Mouse (Mus musculus): ENCODE data around the gene Dtl. TPM values are rescaled to one million over a fixed set of nuclear protein-coding genes. Genes with fewer than 3 reads are reported as not detected.

The Dtl gene
- polyA plus RNA-seq, 1 experiment from 2014 or later, result 53.4 TPM

DNA sequence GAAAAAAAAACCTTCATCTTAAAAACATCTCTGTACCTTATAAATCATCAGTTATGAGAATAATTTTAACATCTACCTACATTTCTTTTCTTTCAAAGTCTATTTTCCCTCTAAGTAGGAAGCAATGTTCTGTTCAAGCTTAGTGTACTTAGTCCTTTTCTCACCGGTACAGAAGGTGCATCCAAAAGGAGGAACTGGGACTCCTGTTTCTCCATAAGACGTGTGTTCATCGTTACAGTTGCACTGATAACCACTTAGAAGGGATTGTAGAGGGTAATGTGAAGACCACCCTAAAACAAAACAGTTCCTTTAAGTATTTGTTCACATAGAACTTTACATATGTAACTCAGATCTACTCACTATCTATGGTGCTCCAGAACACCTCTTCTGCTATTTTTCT lies 4.9 kb downstream of the Dtl start:
- DNase-seq (ENCODE audit: low spot score) (no peak), ATAC-seq (ENCODE audit: low FRiP score) (no peak)
- Histone ChIP-seq H3K27ac (ENCODE audit: low read depth, low read length) (no peak overlapping the region), H3K4me1 (replicated peaks; ENCODE audit: control insufficient read depth, insufficient read depth, low read length) (no peaks in the 10 kb centered on the region; the same call in 1 of the 2 replicates), H3K27me3 (ENCODE audit: control insufficient read depth, insufficient read depth, low read length) (no peaks in the 10 kb centered on the region), H3K9ac (ENCODE audit: low read depth, low read length) (no peak overlapping the region), H3K9me3 (ENCODE audit: control insufficient read depth, low read length) (no peaks in the 10 kb centered on the region), H3K4me3 (ENCODE audit: low read depth, low read length) (no peak overlapping the region), H3K4me2 (replicated peaks; ENCODE audit: low read depth, low read length) (no peak overlapping the region), H3K36me3 (ENCODE audit: control insufficient read depth, insufficient read depth, low read length) (no peaks in the 10 kb centered on the region)
- 96% methylated on average over 3 of the region's 3 CpGs for WGBS

DNA sequence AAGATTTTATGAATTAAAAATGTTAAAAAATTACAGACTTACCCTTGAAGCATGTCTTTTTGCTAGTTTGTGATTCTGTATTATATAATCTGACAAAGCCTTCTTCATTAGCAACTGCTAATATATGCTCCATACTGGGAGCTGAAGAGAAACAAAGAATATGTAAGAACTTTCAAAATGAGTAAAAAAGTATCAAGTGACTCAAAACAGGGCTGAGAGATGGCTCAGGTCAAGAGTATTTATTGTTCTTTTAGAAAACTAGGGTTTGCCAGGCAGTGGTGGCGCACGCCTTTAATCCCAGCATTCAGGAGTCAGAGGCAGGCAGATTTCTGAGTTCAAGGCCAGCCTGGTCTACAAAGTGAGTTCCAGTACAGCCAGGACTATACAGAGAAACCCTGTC lies 5.7 kb downstream of the Dtl start:
- H3K4me1 ChIP-seq (replicated peaks; ENCODE audit: control insufficient read depth, insufficient read depth, low read length), result no peaks in the 10 kb centered on the region; the same call in 1 of the 2 replicates
- 93% methylated on average over 2 of the region's 2 CpGs for WGBS
- no peak overlapping the region for H3K9ac ChIP-seq (ENCODE audit: low read depth, low read length)
- ATAC-seq (ENCODE audit: low FRiP score) (no peak), DNase-seq (ENCODE audit: low spot score) (no peak)
- no peaks in the 10 kb centered on the region for H3K36me3 ChIP-seq (ENCODE audit: control insufficient read depth, insufficient read depth, low read length)
- no peak overlapping the region for H3K27ac ChIP-seq (ENCODE audit: low read depth, low read length)
- H3K9me3 ChIP-seq (ENCODE audit: control insufficient read depth, low read length), result no peaks in the 10 kb centered on the region
- H3K4me3 ChIP-seq (ENCODE audit: low read depth, low read length), result no peak overlapping the region
- no peaks in the 10 kb centered on the region for H3K27me3 ChIP-seq (ENCODE audit: control insufficient read depth, insufficient read depth, low read length)
- H3K4me2 ChIP-seq (replicated peaks; ENCODE audit: low read depth, low read length), result no peak overlapping the region

DNA sequence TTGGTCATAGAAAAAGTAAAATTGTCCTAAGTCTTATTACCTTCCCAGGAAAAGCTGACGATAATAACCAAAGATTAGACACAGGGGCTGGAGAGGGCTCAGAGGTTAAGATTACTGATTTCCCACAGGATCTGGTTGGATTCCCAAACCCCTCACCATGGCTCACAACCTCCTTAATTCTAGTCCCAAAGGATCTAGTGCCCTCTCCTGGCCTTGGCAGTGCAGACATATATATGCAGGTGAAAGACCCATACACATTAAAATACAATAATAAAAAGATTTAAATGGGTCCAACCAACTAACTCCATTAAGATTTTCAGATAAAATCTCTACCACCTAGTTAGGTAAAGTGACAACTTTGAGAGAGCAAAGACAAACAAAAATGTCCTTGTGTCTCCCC lies 7.5 kb downstream of the Dtl start:
- no peak overlapping the region for H3K9ac ChIP-seq (ENCODE audit: low read depth, low read length)
- H3K4me2 ChIP-seq (replicated peaks; ENCODE audit: low read depth, low read length), result no peak overlapping the region
- no peaks in the 10 kb centered on the region for H3K9me3 ChIP-seq (ENCODE audit: control insufficient read depth, low read length)
- no peak overlapping the region for H3K27ac ChIP-seq (ENCODE audit: low read depth, low read length)
- no peak for ATAC-seq (ENCODE audit: low FRiP score)
- H3K36me3 ChIP-seq (ENCODE audit: control insufficient read depth, insufficient read depth, low read length), result no peaks in the 10 kb centered on the region
- H3K27me3 ChIP-seq (ENCODE audit: control insufficient read depth, insufficient read depth, low read length), result no peaks in the 10 kb centered on the region
- no peak overlapping the region for H3K4me3 ChIP-seq (ENCODE audit: low read depth, low read length)
- DNase-seq (ENCODE audit: low spot score), result no peak
- no peaks in the 10 kb centered on the region for H3K4me1 ChIP-seq (replicated peaks; ENCODE audit: control insufficient read depth, insufficient read depth, low read length)
- WGBS, result 88% methylated on average over 1 of the region's 1 CpGs

DNA sequence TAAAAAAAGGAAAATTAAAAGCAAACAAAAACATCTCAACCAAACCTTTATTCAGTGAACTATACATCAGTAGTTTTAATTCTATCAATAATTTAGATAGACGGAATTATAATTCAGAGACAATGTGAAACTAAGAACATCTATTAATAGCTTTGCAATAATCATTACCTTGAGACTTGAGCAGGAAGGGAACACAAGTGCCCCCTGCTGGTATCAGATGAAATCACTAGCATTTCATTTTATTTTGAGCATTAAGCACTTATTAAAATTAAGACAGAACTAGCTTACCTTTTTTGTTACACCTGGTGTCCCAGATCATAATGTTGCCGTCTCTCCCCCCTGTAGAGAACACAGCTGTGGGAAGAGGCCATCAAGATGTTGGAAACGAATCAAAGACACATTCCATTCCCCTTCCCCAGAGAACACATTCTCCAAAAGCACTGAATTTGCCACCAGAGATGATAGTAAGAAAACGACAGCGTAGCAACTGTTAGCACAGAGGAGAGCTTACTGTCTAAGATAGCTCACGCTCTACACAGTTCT lies 12.4 kb downstream of the Dtl start:
- Histone ChIP-seq H3K27ac (ENCODE audit: low read depth, low read length) (no peak overlapping the region), H3K9ac (ENCODE audit: low read depth, low read length) (no peak overlapping the region), H3K36me3 (ENCODE audit: control insufficient read depth, insufficient read depth, low read length) (no peaks in the 10 kb centered on the region), H3K27me3 (ENCODE audit: control insufficient read depth, insufficient read depth, low read length) (no peaks in the 10 kb centered on the region), H3K4me1 (replicated peaks; ENCODE audit: control insufficient read depth, insufficient read depth, low read length) (no peaks in the 10 kb centered on the region), H3K4me3 (ENCODE audit: low read depth, low read length) (no peak overlapping the region), H3K9me3 (ENCODE audit: control insufficient read depth, low read length) (no peaks in the 10 kb centered on the region), H3K4me2 (replicated peaks; ENCODE audit: low read depth, low read length) (no peak overlapping the region)
- DNase-seq (ENCODE audit: low spot score) (peak; percentile 58), ATAC-seq (ENCODE audit: low FRiP score) (no peak)
- 78% methylated on average over 6 of the region's 6 CpGs for WGBS

DNA sequence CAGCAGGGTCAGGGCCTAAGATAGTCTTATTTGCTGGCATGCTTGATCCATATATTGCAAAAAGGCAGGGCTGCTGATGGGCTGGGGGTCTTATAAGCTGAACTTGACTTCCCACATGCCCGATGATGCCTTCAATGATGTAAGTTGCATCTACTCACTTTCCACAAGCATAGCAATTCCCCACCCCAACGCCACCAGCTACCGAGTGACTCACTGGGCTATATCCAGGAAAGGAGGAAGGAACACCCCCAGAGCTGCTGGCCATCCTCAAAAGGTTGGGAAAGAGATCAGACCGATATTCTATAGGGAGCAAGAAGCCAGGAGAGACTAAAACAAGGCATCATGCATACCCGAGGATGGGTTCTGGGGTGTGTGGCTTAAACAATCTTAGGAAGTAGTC lies 15.6 kb downstream of the Dtl start:
- Histone ChIP-seq H3K4me2 (replicated peaks; ENCODE audit: low read depth, low read length) (no peak overlapping the region), H3K27ac (ENCODE audit: low read depth, low read length) (no peak overlapping the region), H3K27me3 (ENCODE audit: control insufficient read depth, insufficient read depth, low read length) (no peaks in the 10 kb centered on the region), H3K4me3 (ENCODE audit: low read depth, low read length) (no peak overlapping the region), H3K4me1 (replicated peaks; ENCODE audit: control insufficient read depth, insufficient read depth, low read length) (no peaks in the 10 kb centered on the region), H3K36me3 (ENCODE audit: control insufficient read depth, insufficient read depth, low read length) (0 out of 2 replicates have a peak, but pooled peaks cover 2% of the 10 kb centered on the region), H3K9ac (ENCODE audit: low read depth, low read length) (no peak overlapping the region), H3K9me3 (ENCODE audit: control insufficient read depth, low read length) (no peaks in the 10 kb centered on the region)
- no peak for ATAC-seq (ENCODE audit: low FRiP score)
- no peak for DNase-seq (ENCODE audit: low spot score)
- 93% methylated on average over 5 of the region's 5 CpGs for WGBS

DNA sequence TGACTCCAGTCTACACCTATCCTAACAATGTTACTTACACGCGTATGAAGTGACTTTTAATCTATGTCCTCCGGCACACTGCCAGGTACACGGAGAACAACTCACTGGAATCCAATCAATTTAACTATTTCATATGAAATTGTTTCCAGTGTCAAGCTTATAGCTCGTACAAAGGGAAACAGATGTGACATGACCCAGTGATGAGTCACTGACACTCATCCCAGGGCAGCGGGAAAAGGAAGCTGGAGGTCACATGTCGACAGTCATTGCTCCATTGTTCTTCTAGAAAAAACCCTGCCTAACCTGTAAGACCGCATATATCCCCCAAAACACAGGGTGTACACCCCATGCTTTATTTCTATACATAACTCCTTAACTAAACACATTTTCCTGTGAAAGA lies 18.2 kb downstream of the Dtl start:
- ATAC-seq (ENCODE audit: low FRiP score), result no peak
- 90% methylated on average over 8 of the region's 8 CpGs for WGBS
- Histone ChIP-seq H3K4me2 (replicated peaks; ENCODE audit: low read depth, low read length) (no peak overlapping the region), H3K4me3 (ENCODE audit: low read depth, low read length) (no peak overlapping the region), H3K9me3 (ENCODE audit: control insufficient read depth, low read length) (no peaks in the 10 kb centered on the region), H3K36me3 (ENCODE audit: control insufficient read depth, insufficient read depth, low read length) (0 out of 2 replicates have a peak, but pooled peaks cover 2% of the 10 kb centered on the region), H3K27me3 (ENCODE audit: control insufficient read depth, insufficient read depth, low read length) (no peaks in the 10 kb centered on the region), H3K27ac (ENCODE audit: low read depth, low read length) (no peak overlapping the region), H3K4me1 (replicated peaks; ENCODE audit: control insufficient read depth, insufficient read depth, low read length) (no peaks in the 10 kb centered on the region), H3K9ac (ENCODE audit: low read depth, low read length) (no peak overlapping the region)
- no peak for DNase-seq (ENCODE audit: low spot score)

DNA sequence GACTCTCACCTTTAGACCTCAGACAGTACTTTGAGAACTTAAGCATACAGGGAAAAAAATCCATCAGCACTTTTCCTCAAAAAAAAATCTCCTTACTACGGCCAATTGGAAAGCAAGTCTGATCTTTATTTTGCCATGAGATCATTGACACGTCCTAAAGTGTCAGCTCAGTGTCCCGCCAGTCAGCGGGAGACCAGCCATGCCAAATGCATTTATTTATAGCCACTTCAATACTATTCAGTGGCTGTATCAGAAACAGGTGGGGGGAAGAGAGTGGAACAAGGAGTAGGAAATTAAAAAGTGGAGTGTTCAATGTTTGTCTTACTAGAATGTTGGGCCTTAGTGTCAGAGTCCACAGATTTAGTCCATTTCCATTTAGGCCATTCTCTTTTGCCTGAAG lies 24.6 kb downstream of the Dtl start:
- H3K9me3 ChIP-seq (ENCODE audit: control insufficient read depth, low read length), result no peaks in the 10 kb centered on the region
- no peaks in the 10 kb centered on the region for H3K36me3 ChIP-seq (ENCODE audit: control insufficient read depth, insufficient read depth, low read length)
- no peak overlapping the region for H3K27ac ChIP-seq (ENCODE audit: low read depth, low read length)
- H3K4me2 ChIP-seq (replicated peaks; ENCODE audit: low read depth, low read length), result no peak overlapping the region
- no peak overlapping the region for H3K4me3 ChIP-seq (ENCODE audit: low read depth, low read length)
- ATAC-seq (ENCODE audit: low FRiP score) (no peak), DNase-seq (ENCODE audit: low spot score) (no peak)
- no peaks in the 10 kb centered on the region for H3K27me3 ChIP-seq (ENCODE audit: control insufficient read depth, insufficient read depth, low read length)
- WGBS, result 82% methylated on average over 4 of the region's 4 CpGs
- no peaks in the 10 kb centered on the region for H3K4me1 ChIP-seq (replicated peaks; ENCODE audit: control insufficient read depth, insufficient read depth, low read length)
- H3K9ac ChIP-seq (ENCODE audit: low read depth, low read length), result no peak overlapping the region

DNA sequence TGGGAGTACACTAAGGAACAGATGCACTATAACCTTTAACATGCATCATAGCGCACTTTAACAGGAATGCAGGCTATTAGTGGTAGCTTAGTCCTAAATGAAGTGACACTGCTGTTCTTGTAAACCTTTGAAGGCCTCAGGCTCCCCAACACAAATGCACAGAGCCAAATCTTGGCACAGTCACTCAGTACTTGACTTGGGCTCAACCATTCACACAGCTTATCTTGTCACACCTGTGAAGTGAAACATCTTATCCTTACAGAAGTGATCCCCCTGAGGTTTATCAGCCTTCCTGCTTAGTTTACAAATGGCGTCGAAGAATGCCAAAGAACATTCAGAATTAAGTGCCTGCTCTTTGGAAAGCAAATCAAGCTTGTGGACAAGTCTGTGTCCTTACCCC lies 31.6 kb downstream of the Dtl start:
- no peak for ATAC-seq (ENCODE audit: low FRiP score)
- Histone ChIP-seq H3K9me3 (ENCODE audit: control insufficient read depth, low read length) (no peaks in the 10 kb centered on the region), H3K27me3 (ENCODE audit: control insufficient read depth, insufficient read depth, low read length) (no peaks in the 10 kb centered on the region), H3K4me2 (replicated peaks; ENCODE audit: low read depth, low read length) (no peak overlapping the region), H3K4me3 (ENCODE audit: low read depth, low read length) (no peak overlapping the region), H3K27ac (ENCODE audit: low read depth, low read length) (no peak overlapping the region), H3K36me3 (ENCODE audit: control insufficient read depth, insufficient read depth, low read length) (0 out of 2 replicates have a peak, but pooled peaks cover 4% of the 10 kb centered on the region), H3K4me1 (replicated peaks; ENCODE audit: control insufficient read depth, insufficient read depth, low read length) (no peaks in the 10 kb centered on the region), H3K9ac (ENCODE audit: low read depth, low read length) (no peak overlapping the region)
- 95% methylated on average over 3 of the region's 3 CpGs for WGBS
- DNase-seq (ENCODE audit: low spot score), result no peak

DNA sequence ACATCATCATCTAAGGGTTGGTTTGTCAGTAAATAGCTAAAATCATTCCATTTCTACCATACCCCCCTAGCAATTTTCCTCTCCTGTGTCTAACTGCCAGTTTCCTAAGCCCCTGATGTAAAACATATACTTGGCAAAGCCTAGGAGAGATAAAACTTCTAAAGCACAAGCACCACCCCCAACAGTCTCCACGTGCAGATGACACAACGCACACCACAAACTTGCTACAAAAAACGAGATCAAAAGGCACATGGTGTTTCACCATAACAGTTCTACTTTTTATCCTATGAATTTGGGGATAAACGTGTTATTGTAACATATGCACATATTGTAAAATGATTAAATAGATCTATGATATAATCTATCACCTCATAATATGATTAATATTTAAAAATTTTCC lies 33.7 kb downstream of the Dtl start:
- Histone ChIP-seq H3K4me2 (replicated peaks; ENCODE audit: low read depth, low read length) (no peak overlapping the region), H3K4me3 (ENCODE audit: low read depth, low read length) (no peak overlapping the region), H3K4me1 (replicated peaks; ENCODE audit: control insufficient read depth, insufficient read depth, low read length) (no peaks in the 10 kb centered on the region), H3K9ac (ENCODE audit: low read depth, low read length) (no peak overlapping the region), H3K36me3 (ENCODE audit: control insufficient read depth, insufficient read depth, low read length) (0 out of 2 replicates have a peak, but pooled peaks cover 4% of the 10 kb centered on the region), H3K9me3 (ENCODE audit: control insufficient read depth, low read length) (no peaks in the 10 kb centered on the region), H3K27ac (ENCODE audit: low read depth, low read length) (no peak overlapping the region), H3K27me3 (ENCODE audit: control insufficient read depth, insufficient read depth, low read length) (no peaks in the 10 kb centered on the region)
- 96% methylated on average over 4 of the region's 4 CpGs for WGBS
- no peak for ATAC-seq (ENCODE audit: low FRiP score)
- DNase-seq (ENCODE audit: low spot score), result no peak

All from hindbrain, embryonic 11.5 days (tissue).